25 mouse cellular contexts compared by ENCODE assay signal in the genomic region with DNA sequence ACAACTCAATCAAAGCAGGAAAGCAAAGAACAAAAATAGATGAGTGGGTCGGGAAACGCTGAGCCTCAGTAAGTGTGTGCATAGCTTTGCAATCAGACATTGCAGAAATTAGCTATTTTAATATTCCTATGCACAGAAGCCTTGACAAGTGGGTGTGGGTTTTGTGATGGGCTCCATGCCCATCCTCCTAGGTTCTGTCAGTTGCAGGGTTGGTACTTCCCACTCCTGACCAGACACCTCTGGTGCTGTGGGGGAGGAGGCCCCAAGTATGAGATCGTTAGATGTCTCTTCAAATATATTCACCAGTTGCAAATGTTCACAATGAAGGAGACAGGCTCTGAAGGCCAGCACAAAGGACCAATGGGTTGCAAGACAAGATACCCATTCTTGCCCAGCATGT.
DNase-seq lines count a peak whose midpoint lies in the region; ATAC-seq and TF ChIP-seq lines count a peak whose summit lies in the region.
"Had no signal": no experiment of that assay in that cellular context is flagged by ENCODE, and none has a peak within 500 bp of the region (broad histone marks: within the 10 kb centered on the region; RNA-seq: fewer than 3 reads in every experiment).

No protein-coding gene starts in this region.

- H3K27ac ChIP-seq in left cerebral cortex, adult 2 months = 0 out of 2 replicates have a peak overlapping the region, but pooled peaks have one; percentile 11
- no peak overlapping the region for H3K27ac ChIP-seq in midbrain, embryonic 15.5 days
- H3K27ac ChIP-seq: forebrain, embryonic 13.5 days; heart, embryonic 10.5 days; heart, embryonic 15.5 days; liver, embryonic 12.5 days; neural tube, embryonic 12.5 days had no signal

- DNase-seq in heart, adult 11 months = peak; percentile 68
- no peak for DNase-seq in heart, adult 9 months (ENCODE audit: low spot score in 2 of 2)
- DNase-seq in left cerebral cortex, adult 2 months (ENCODE audit: extremely low spot score in 1 of 2, low spot score in 2 of 2) = peak; percentile 17 to 24
- no peak for DNase-seq in left cerebral cortex, postnatal 10 days (ENCODE audit: extremely low spot score in 1 of 2, low spot score in 2 of 2)
- peak; percentile 3 to 45 for DNase-seq in right cerebral cortex, postnatal 36 days (ENCODE audit: low spot score in 2 of 2)
- DNase-seq in right cerebral cortex, postnatal 14 days = no peak
- no peak for DNase-seq in kidney, adult 8-10 months
- DNase-seq: adrenal gland, adult 8-10 months; cerebellum, adult 8-10 months; cerebellum, postnatal 36 days; gastrocnemius, postnatal 10 days; kidney, adult 18-20 months; kidney, postnatal 36 days; liver, postnatal 0 days; lung, postnatal 36 days had no signal

- H3K4me3 ChIP-seq in left cerebral cortex, adult 2 months = no peak overlapping the region
- H3K4me3 ChIP-seq in midbrain, embryonic 15.5 days = no peak overlapping the region
- H3K4me3 ChIP-seq: forebrain, embryonic 13.5 days; heart, embryonic 10.5 days; heart, embryonic 15.5 days; liver, embryonic 12.5 days; myocyte; neural tube, embryonic 12.5 days had no signal

- no peaks in the 10 kb centered on the region for H3K9me3 ChIP-seq in midbrain, embryonic 15.5 days
- H3K9me3 ChIP-seq: forebrain, embryonic 13.5 days; G1E; heart, embryonic 10.5 days; heart, embryonic 15.5 days; liver, embryonic 12.5 days; neural tube, embryonic 12.5 days had no signal

- H3K4me1 ChIP-seq in midbrain, embryonic 15.5 days = no peaks in the 10 kb centered on the region
- H3K4me1 ChIP-seq: forebrain, embryonic 13.5 days; heart, embryonic 15.5 days; liver, embryonic 12.5 days; neural tube, embryonic 12.5 days had no signal

- H3K27me3 ChIP-seq in midbrain, embryonic 15.5 days (replicated peaks) = no peaks in the 10 kb centered on the region
- H3K27me3 ChIP-seq: forebrain, embryonic 13.5 days; heart, embryonic 15.5 days; liver, embryonic 12.5 days; neural tube, embryonic 12.5 days had no signal

- 91% methylated on average over 3 of the region's 3 CpGs for WGBS in midbrain, embryonic 15.5 days

- H3K36me3 ChIP-seq in midbrain, embryonic 15.5 days (replicated peaks) = no peaks in the 10 kb centered on the region
- H3K36me3 ChIP-seq: G1E; heart, embryonic 10.5 days; heart, embryonic 15.5 days; liver, embryonic 12.5 days; neural tube, embryonic 12.5 days had no signal

- H3K9ac ChIP-seq in midbrain, embryonic 15.5 days = no peak overlapping the region
- H3K9ac ChIP-seq: forebrain, embryonic 13.5 days; heart, embryonic 15.5 days; liver, embryonic 12.5 days; liver, postnatal 0 days; neural tube, embryonic 12.5 days had no signal

- ATAC-seq in midbrain, embryonic 15.5 days (replicated peaks) = no peak
- ATAC-seq: forebrain, embryonic 13.5 days; hindbrain, embryonic 16.5 days; liver, embryonic 12.5 days; liver, postnatal 0 days had no signal

- intact Hi-C loops in left cerebral cortex, adult 2 months (cut with DNase I) = loop anchor here (5.0 kb wide), 1 partner anchor 138 kb away; no protein-coding TSS in a partner anchor
- intact Hi-C loops in left cerebral cortex, postnatal 10 days (cut with DNase I) = no loop called here

- TF ChIP-seq CTCF in left cerebral cortex, adult 2 months (IDR thresholded peaks at IDR 0.05) = no peak

- H3K4me2 ChIP-seq in midbrain, embryonic 15.5 days = no peak overlapping the region
- H3K4me2 ChIP-seq: forebrain, embryonic 13.5 days; heart, embryonic 15.5 days; liver, embryonic 12.5 days; midbrain, embryonic 11.5 days; neural tube, embryonic 12.5 days had no signal

Comparison
In these comparisons a context has a peak if more than half of its experiments do, and no peak if none do; other contexts are left out.
1. DNase-seq: peak in heart, adult 11 months (single experiment), left cerebral cortex, adult 2 months (2 of 2) and right cerebral cortex, postnatal 36 days (2 of 2); none in heart, adult 9 months (0 of 2), left cerebral cortex, postnatal 10 days (0 of 2), right cerebral cortex, postnatal 14 days (single experiment) and kidney, adult 8-10 months (0 of 2).